Mouse (Mus musculus) ES-Bruce4 (cell line): ENCODE measurements at regions not wholly inside any gene's neighbourhood (a gene's known extent, or its start where the extent isn't known, plus 50 kb on each side); places are given as distances from the start of the nearest gene placed in this dataset.

Source experiments
- H3K27ac ChIP-seq: 2 replicates; pipeline ENCODE4 v1.5.1; 2012; ENCODE audit warnings: low read length, inconsistent platforms; ENCODE audit not compliant: insufficient read depth
- H3K27me3 ChIP-seq: 2 replicates; pipeline ENCODE4 v1.6.1; 2012; ENCODE audit warnings: mild to moderate bottlenecking, low read length, inconsistent platforms; ENCODE audit not compliant: control insufficient read depth, poor library complexity, insufficient read depth, severe bottlenecking
- H3K36me3 ChIP-seq: 2 replicates; pipeline ENCODE4 v1.6.1; 2012; ENCODE audit warnings: inconsistent platforms, mild to moderate bottlenecking, low read length, moderate library complexity; ENCODE audit not compliant: control insufficient read depth, poor library complexity, insufficient read depth, severe bottlenecking
- H3K4me1 ChIP-seq: one replicate; pipeline ENCODE4 v1.8.1; 2011; ENCODE audit warnings: low read length; ENCODE audit not compliant: control insufficient read depth, insufficient read depth
- H3K4me3 ChIP-seq: 2 replicates; pipeline ENCODE4 v1.5.1; 2011; ENCODE audit warnings: low read depth, mild to moderate bottlenecking, low read length
- H3K9ac ChIP-seq: 2 replicates; pipeline ENCODE4 v1.6.1; 2012; ENCODE audit warnings: low read depth, mild to moderate bottlenecking, inconsistent platforms; ENCODE audit not compliant: poor library complexity, severe bottlenecking
- H3K9me3 ChIP-seq: replicated peaks from 2 replicates; pipeline ENCODE4 v1.6.1; 2012; ENCODE audit warnings: mild to moderate bottlenecking, low read length, inconsistent platforms; ENCODE audit not compliant: control insufficient read depth, poor library complexity, insufficient read depth, severe bottlenecking
- CTCF ChIP-seq: IDR thresholded peaks from one replicate; pipeline ENCODE4 v1.8.1; 2011; ENCODE audit warnings: low read depth, low read length
- EP300 ChIP-seq: IDR thresholded peaks from 2 replicates; pipeline ENCODE4 v1.6.1; 2011; ENCODE audit warnings: low read depth, low read length; ENCODE audit not compliant: insufficient read depth
- POLR2A ChIP-seq: IDR thresholded peaks from one replicate; pipeline ENCODE4 v1.8.1; 2011; ENCODE audit warnings: low read length; ENCODE audit not compliant: insufficient read depth

DNA sequence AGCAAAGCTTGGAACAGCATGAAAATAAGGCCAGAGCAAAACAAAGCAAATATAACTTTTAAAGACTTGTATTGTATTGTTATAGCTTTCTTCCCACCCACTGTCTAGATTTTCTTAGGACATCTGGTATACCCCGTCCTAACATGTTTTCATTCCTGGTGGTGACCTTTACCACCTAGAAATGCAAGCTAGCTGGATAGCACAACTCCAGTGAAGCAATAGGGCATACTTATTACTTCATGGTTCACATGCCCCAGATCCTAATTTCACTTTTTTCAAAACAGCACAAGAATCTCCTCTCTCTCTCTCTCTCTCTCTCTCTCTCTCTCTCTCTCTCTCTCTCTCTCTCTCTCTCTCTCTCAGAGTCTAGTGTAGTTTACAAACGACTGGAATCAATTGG is 672.5 kb downstream of the Zfp706 start:
- no peak overlapping the region for H3K27ac ChIP-seq
- H3K9me3 ChIP-seq = no peaks in the 10 kb centered on the region
- TF ChIP-seq EP300 = no peak
- H3K9ac ChIP-seq = no peak overlapping the region
- H3K36me3 ChIP-seq = no peaks in the 10 kb centered on the region
- no peak overlapping the region for H3K4me3 ChIP-seq
- no peaks in the 10 kb centered on the region for H3K4me1 ChIP-seq
- no peaks in the 10 kb centered on the region for H3K27me3 ChIP-seq

DNA sequence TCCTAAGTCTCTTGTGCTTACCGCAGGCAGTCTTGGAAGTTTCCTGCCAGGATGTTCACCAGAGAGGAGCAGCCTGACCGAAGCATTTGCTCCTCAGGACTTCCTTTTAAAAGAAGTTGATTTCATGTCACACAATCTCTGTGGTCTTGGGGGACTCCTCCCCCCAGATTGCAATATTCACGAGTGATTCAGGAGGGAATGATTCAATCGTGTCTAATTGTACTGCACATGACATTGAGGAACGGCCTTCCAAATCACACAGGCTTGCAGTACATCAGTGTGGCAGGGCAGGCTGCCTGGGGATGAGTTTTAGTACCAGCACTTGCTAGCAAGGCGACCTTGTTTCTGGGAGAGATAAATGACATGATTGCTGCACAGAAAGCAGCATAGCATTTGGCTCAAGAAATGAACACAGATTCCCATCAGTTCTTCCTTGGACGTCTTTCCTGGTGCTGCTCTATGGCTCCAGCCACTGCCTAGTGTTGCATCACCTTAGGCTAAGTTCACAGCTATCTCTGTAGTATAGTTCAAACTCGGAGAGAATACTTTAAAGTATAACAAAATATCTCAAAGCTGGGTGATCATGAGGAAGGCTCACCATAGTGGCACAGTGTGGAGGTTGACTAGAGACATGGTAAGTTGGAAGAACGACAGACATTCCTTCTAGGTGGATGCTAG is 673.0 kb downstream of the Zfp706 start:
- Histone ChIP-seq H3K36me3 (no peaks in the 10 kb centered on the region), H3K4me3 (no peak overlapping the region), H3K27ac (no peak overlapping the region), H3K9me3 (no peaks in the 10 kb centered on the region), H3K27me3 (no peaks in the 10 kb centered on the region), H3K4me1 (no peaks in the 10 kb centered on the region), H3K9ac (no peak overlapping the region)
- TF ChIP-seq CTCF (no peak), POLR2A (no peak), EP300 (no peak)

GRCm38 (mm10) chr15:36333857-36334256 is 673.7 kb downstream of the Zfp706 start:
- no peaks in the 10 kb centered on the region for H3K9me3 ChIP-seq
- H3K27me3 ChIP-seq = no peaks in the 10 kb centered on the region
- H3K4me1 ChIP-seq = no peaks in the 10 kb centered on the region
- no peak overlapping the region for H3K4me3 ChIP-seq
- H3K27ac ChIP-seq = no peak overlapping the region
- no peaks in the 10 kb centered on the region for H3K36me3 ChIP-seq
- no peak overlapping the region for H3K9ac ChIP-seq
- TF ChIP-seq EP300 (no peak), CTCF (no peak), POLR2A (no peak)

DNA sequence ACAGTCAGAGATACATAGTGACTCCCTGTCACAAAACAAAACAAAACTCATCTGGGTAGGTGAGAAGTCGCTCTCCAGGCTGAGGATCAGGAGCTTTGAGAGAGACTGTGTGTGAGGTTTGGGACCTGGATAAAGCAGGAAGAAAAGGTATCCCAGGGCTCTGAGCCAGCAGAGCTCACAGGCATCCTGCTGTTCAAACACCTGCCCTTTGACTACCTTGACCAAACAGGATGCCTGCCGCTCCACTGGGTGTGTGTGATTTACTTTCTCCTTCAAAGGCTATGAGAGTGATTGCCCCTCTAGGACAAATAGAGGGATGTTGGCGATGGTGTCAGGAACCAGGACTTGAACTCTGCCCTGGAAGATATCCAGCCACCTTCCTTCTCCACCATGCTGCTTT is 674.3 kb downstream of the Zfp706 start:
- Histone ChIP-seq H3K27me3 (no peaks in the 10 kb centered on the region), H3K4me3 (no peak overlapping the region), H3K9me3 (no peaks in the 10 kb centered on the region), H3K4me1 (no peaks in the 10 kb centered on the region), H3K36me3 (no peaks in the 10 kb centered on the region), H3K9ac (no peak overlapping the region), H3K27ac (no peak overlapping the region)
- no peak for TF ChIP-seq CTCF
- TF ChIP-seq EP300 = no peak
- TF ChIP-seq POLR2A = no peak
